In the genomic region with DNA sequence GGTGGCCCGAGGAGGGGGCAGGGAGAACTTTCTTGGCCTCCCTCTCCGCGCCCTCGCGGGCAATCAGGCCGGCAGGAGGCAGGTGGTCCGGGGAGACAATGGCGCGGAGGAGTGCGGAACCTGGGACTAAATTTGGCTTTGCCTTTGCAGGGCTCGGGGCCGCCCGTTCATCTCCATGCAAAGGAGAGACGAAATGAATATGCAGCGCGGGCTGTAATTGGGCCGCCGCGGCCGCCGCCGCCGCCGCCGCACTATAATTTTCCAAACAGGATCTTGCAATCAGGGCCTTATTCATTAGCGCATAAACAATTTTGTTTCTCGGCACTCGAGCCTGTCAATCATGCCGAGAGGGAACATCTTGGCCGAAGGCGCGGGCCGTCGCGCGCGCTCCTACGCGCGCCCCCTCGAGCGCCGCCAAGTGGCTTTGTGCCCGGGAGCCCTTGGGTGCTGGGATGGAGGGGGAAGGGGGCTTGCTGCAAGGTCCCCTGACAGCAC, we compare ENCODE assay signal across 8 mouse cellular contexts. TPM values are rescaled to one million over a fixed set of nuclear protein-coding genes. Genes with fewer than 3 reads are reported as not detected.
DNase-seq lines count a peak whose midpoint lies in the region; ATAC-seq and TF ChIP-seq lines count a peak whose summit lies in the region.

No protein-coding gene starts in this region.

- WGBS in kidney, postnatal 0 days = under 1% methylated on average over 44 of the region's 44 CpGs
- under 1% methylated on average over 43 of the region's 44 CpGs for WGBS in liver, embryonic 16.5 days (ENCODE audit: insufficient replicate concordance)

- H3K27ac ChIP-seq in embryonic fibroblast, embryonic 13.5 days (ENCODE audit: insufficient read depth, low read length) = no peak overlapping the region
- no peak overlapping the region for H3K27ac ChIP-seq in kidney, postnatal 0 days
- H3K27ac ChIP-seq in liver, embryonic 16.5 days (ENCODE audit: low read length) = no peak overlapping the region

- no peak for ATAC-seq in kidney, postnatal 0 days (replicated peaks; ENCODE audit: low FRiP score, low read depth)
- ATAC-seq in liver, embryonic 16.5 days (ENCODE audit: low read depth) = no peak

- H3K4me2 ChIP-seq in kidney, postnatal 0 days (ENCODE audit: low read length) = peak overlapping the region; percentile 82
- peak overlapping the region; percentile 58 for H3K4me2 ChIP-seq in liver, embryonic 16.5 days (ENCODE audit: low read depth, low read length)

- no peak for TF ChIP-seq POLR2A in embryonic fibroblast, embryonic 13.5 days (IDR thresholded peaks at IDR 0.05; ENCODE audit: low read depth, low read length)

- H3K9ac ChIP-seq in kidney, postnatal 0 days (ENCODE audit: low read depth, low read length) = 0 out of 2 replicates have a peak overlapping the region, but pooled peaks have one; percentile 40
- no peak overlapping the region for H3K9ac ChIP-seq in liver, embryonic 16.5 days (ENCODE audit: low read depth, low read length)

- H3K9me3 ChIP-seq in kidney, postnatal 0 days (replicated peaks; ENCODE audit: low read length) = no peaks in the 10 kb centered on the region
- no peaks in the 10 kb centered on the region for H3K9me3 ChIP-seq in liver, embryonic 16.5 days (replicated peaks; ENCODE audit: control insufficient read depth, low read length)

- no peaks in the 10 kb centered on the region for H3K4me1 ChIP-seq in embryonic fibroblast, embryonic 13.5 days (ENCODE audit: control insufficient read depth, insufficient read depth, low read length)
- H3K4me1 ChIP-seq in kidney, postnatal 0 days (replicated peaks; ENCODE audit: insufficient read depth, low read length) = no peaks in the 10 kb centered on the region; the same call in 1 of the 2 replicates
- H3K4me1 ChIP-seq in liver, embryonic 16.5 days (ENCODE audit: control insufficient read depth, low read depth, low read length) = no peaks in the 10 kb centered on the region; the same call in 1 of the 2 replicates

- H3K27me3 ChIP-seq in kidney, postnatal 0 days (ENCODE audit: insufficient read depth, low read length) = no peaks in the 10 kb centered on the region
- peaks cover 21% of the 10 kb centered on the region for H3K27me3 ChIP-seq in liver, embryonic 16.5 days (ENCODE audit: control insufficient read depth, insufficient read depth, low read depth, low read length)

- peak overlapping the region; percentile 33 for H3K4me3 ChIP-seq in embryonic fibroblast, embryonic 13.5 days (ENCODE audit: insufficient read depth, low read length)
- H3K4me3 ChIP-seq in kidney, postnatal 0 days (replicated peaks; ENCODE audit: low read depth, low read length) = peak overlapping the region; percentile 36
- H3K4me3 ChIP-seq in liver, embryonic 16.5 days (ENCODE audit: low read depth, low read length) = peak overlapping the region; percentile 42

- DNase-seq in lung, adult 18-20 months = peak; percentile 16 to 30
- DNase-seq in lung, postnatal 25 days (ENCODE audit: low spot score) = no peak
- DNase-seq in kidney, postnatal 0 days (ENCODE audit: low spot score) = peak; percentile 19
- DNase-seq in retina, postnatal 1 day = peak; percentile 65
- no peak for DNase-seq in cerebellum, adult 9-10 months
- no peak for DNase-seq in gastrocnemius, adult 18-20 months (ENCODE audit: low spot score)

- no peak for TF ChIP-seq CTCF in embryonic fibroblast, embryonic 13.5 days (IDR thresholded peaks at IDR 0.05; ENCODE audit: borderline replicate concordance, insufficient read depth, low read length)
- TF ChIP-seq CTCF in kidney, postnatal 0 days (IDR thresholded peaks at IDR 0.05; ENCODE audit: low read depth) = peak; percentile 25; the same call in 1 of the 2 replicates

- H3K36me3 ChIP-seq in kidney, postnatal 0 days (ENCODE audit: insufficient read depth, low read length) = no peaks in the 10 kb centered on the region
- no peaks in the 10 kb centered on the region for H3K36me3 ChIP-seq in liver, embryonic 16.5 days (ENCODE audit: control insufficient read depth, insufficient read depth)

RNA-seq across cellular contexts. Expression of gene Ttll11, which starts 31.7 kb away (rescaled TPM):
- 4.6 and 4.9 TPM in 2 replicates for polyA plus RNA-seq in embryonic fibroblast, embryonic 13.5 days (2011; ENCODE audit: insufficient read length, low read depth, missing spikeins)
- polyA plus RNA-seq in kidney, postnatal 0 days (2015; fragmentation: Nextera tagmentation; extraction: Ambion mirVana) = 1.2 and 1.5 TPM in 2 replicates
- polyA plus RNA-seq in liver, embryonic 16.5 days (2015; fragmentation: Nextera tagmentation; extraction: Ambion mirVana) = 0.79 and 0.84 TPM in 2 replicates
- 1 to 10 TPM; 1.7 to 2.1 TPM for total RNA-seq in gastrocnemius, adult 18-20 months (2021)

RNA-seq across cellular contexts. Expression of gene Ndufa8, which starts 37.8 kb away (rescaled TPM):
- polyA plus RNA-seq in embryonic fibroblast, embryonic 13.5 days (2011; ENCODE audit: insufficient read length, low read depth, missing spikeins) = 99.4 and 100 TPM in 2 replicates
- 383 TPM in 2 replicates for polyA plus RNA-seq in kidney, postnatal 0 days (2015; fragmentation: Nextera tagmentation; extraction: Ambion mirVana)
- polyA plus RNA-seq in liver, embryonic 16.5 days (2015; fragmentation: Nextera tagmentation; extraction: Ambion mirVana) = 128 and 134 TPM in 2 replicates
- total RNA-seq in gastrocnemius, adult 18-20 months (2021) = 100 to 1,000 TPM; 309 to 366 TPM

RNA-seq across cellular contexts. Expression of gene Morn5, which starts 37.9 kb away (rescaled TPM):
- polyA plus RNA-seq in embryonic fibroblast, embryonic 13.5 days (2011; ENCODE audit: insufficient read length, low read depth, missing spikeins) = not detected in 2 replicates
- 0.27 and 0.62 TPM in 2 replicates for polyA plus RNA-seq in kidney, postnatal 0 days (2015; fragmentation: Nextera tagmentation; extraction: Ambion mirVana)
- polyA plus RNA-seq in liver, embryonic 16.5 days (2015; fragmentation: Nextera tagmentation; extraction: Ambion mirVana) = 0.13 TPM in 1 of 2 replicates, not detected in the other
- not detected for total RNA-seq in gastrocnemius, adult 18-20 months (2021)

Comparison
In these comparisons a context has a peak if more than half of its experiments do, and no peak if none do; other contexts are left out.
1. DNase-seq: peak in lung, adult 18-20 months (2 of 2), kidney, postnatal 0 days (single experiment) and retina, postnatal 1 day (single experiment); none in lung, postnatal 25 days (single experiment), cerebellum, adult 9-10 months (single experiment) and gastrocnemius, adult 18-20 months (single experiment).
2. Peak in every context shown above with its lines, with median percentiles within 50 percentile points of each other: H3K4me3 ChIP-seq.